Mouse (Mus musculus) layer of hippocampus, postnatal 25 days (tissue): ENCODE results near the gene Mipol1. TPM values are rescaled to one million over a fixed set of nuclear protein-coding genes. Genes with fewer than 3 reads are reported as not detected.
"Not testable (repeated sequence)": the region's sequence is repeated elsewhere in the genome, so short reads cannot be mapped to it uniquely, and the experiment has no call there.

Experiments
- DNase-seq, 2 experiments: peaks; one replicate each; pipeline ENCODE4 v3.0.0; 2022; ENCODE audit warnings: mixed read lengths in 2 of 2, low spot score in 1 of 2; ENCODE audit errors: extremely low spot score in 1 of 2
- total RNA-seq, 2 experiments: library from RNA; stranded (reverse); gene quantifications; 2 replicates each; pipeline ENCODE4 v1.2.3; 2021

Mipol1 gene
- total RNA-seq, 2 experiments from 2014 or later: 4.4 to 6.0 TPM

- no peak for DNase-seq
Measured at GRCm38 (mm10) chr12:57413833-57414232, 183.6 kb downstream of the Mipol1 start.

GRCm38 (mm10) chr12:57424902-57425301 is 194.7 kb downstream of the Mipol1 start:
- no peak for DNase-seq

GRCm38 (mm10) chr12:57428243-57428642 is 198.0 kb downstream of the Mipol1 start:
- DNase-seq: no peak

GRCm38 (mm10) chr12:57428767-57429166 is 198.5 kb downstream of the Mipol1 start:
- no peak for DNase-seq

GRCm38 (mm10) chr12:57436939-57437659 is 206.9 kb downstream of the Mipol1 start:
- not testable (repeated sequence) for DNase-seq

GRCm38 (mm10) chr12:57444281-57444903 is 214.2 kb downstream of the Mipol1 start:
- no peak for DNase-seq

GRCm38 (mm10) chr12:57447331-57447730 is 217.1 kb downstream of the Mipol1 start:
- DNase-seq: no peak

GRCm38 (mm10) chr12:57449299-57449698 is 219.1 kb downstream of the Mipol1 start:
- DNase-seq: no peak

GRCm38 (mm10) chr12:57450017-57450583 is 219.9 kb downstream of the Mipol1 start:
- DNase-seq: no peak

- DNase-seq: no peak
Measured at GRCm38 (mm10) chr12:57456911-57457310, 226.7 kb downstream of the Mipol1 start.

- no peak for DNase-seq
Measured at GRCm38 (mm10) chr12:57457339-57457738, 227.1 kb downstream of the Mipol1 start.

- no peak for DNase-seq
Measured at GRCm38 (mm10) chr12:57464520-57465334, 234.5 kb downstream of the Mipol1 start.

GRCm38 (mm10) chr12:57471786-57472185 is 241.6 kb downstream of the Mipol1 start:
- no peak for DNase-seq

- no peak for DNase-seq
Measured at GRCm38 (mm10) chr12:57476876-57477275, 246.6 kb downstream of the Mipol1 start.

- no peak for DNase-seq
Measured at GRCm38 (mm10) chr12:57481823-57482222, 251.6 kb downstream of the Mipol1 start.

- no peak for DNase-seq
Measured at GRCm38 (mm10) chr12:57496347-57497119, 266.3 kb downstream of the Mipol1 start.

- no peak for DNase-seq
Measured at GRCm38 (mm10) chr12:57500246-57500645, 270.0 kb downstream of the Mipol1 start.

- no peak for DNase-seq
Measured at GRCm38 (mm10) chr12:57505329-57505728, 275.1 kb downstream of the Mipol1 start.

- DNase-seq: no peak
Measured at GRCm38 (mm10) chr12:57508938-57509337, 278.7 kb downstream of the Mipol1 start.

- DNase-seq: no peak
Measured at GRCm38 (mm10) chr12:57509726-57510125, 279.5 kb downstream of the Mipol1 start.
